ENCODE assay signal across 16 mouse cellular contexts in genomic region chr7:118788481-118788880, GRCm38 (mm10). TPM values are rescaled to one million over a fixed set of nuclear protein-coding genes. Genes with fewer than 3 reads are reported as not detected.
DNase-seq lines count a peak whose midpoint lies in the region; ATAC-seq and TF ChIP-seq lines count a peak whose summit lies in the region.
"Had no signal": no experiment of that assay in that cellular context is flagged by ENCODE, and none has a peak within 500 bp of the region (broad histone marks: within the 10 kb centered on the region; RNA-seq: fewer than 3 reads in every experiment).

No protein-coding gene starts in this region.

- H3K4me1 ChIP-seq in heart, postnatal 0 days (ENCODE audit: control insufficient read depth, insufficient read depth), result no peaks in the 10 kb centered on the region
- H3K4me1 ChIP-seq: forebrain, embryonic 15.5 days; hindbrain, embryonic 15.5 days had no signal

- no peak overlapping the region for H3K27ac ChIP-seq in heart, postnatal 0 days (ENCODE audit: low read depth)
- H3K27ac ChIP-seq: forebrain, embryonic 15.5 days; hindbrain, embryonic 15.5 days had no signal

- H3K9ac ChIP-seq in heart, postnatal 0 days (replicated peaks; ENCODE audit: low read depth, low read length), result no peak overlapping the region
- H3K9ac ChIP-seq: forebrain, embryonic 15.5 days; hindbrain, embryonic 15.5 days had no signal

- ATAC-seq in heart, postnatal 0 days (ENCODE audit: insufficient read depth, low read depth), result 0 out of 2 replicates have a peak, but pooled peaks have one; percentile 24
- ATAC-seq: forebrain, embryonic 15.5 days had no signal

- no peaks in the 10 kb centered on the region for H3K9me3 ChIP-seq in heart, postnatal 0 days (replicated peaks; ENCODE audit: control insufficient read depth, low read length)
- H3K9me3 ChIP-seq: forebrain, embryonic 15.5 days; G1E; hindbrain, embryonic 15.5 days had no signal

- TF ChIP-seq CTCF in heart, postnatal 0 days (IDR thresholded peaks at IDR 0.05; ENCODE audit: low read depth), result no peak

- H3K36me3 ChIP-seq in heart, postnatal 0 days (replicated peaks; ENCODE audit: control insufficient read depth, insufficient read depth, low read length), result peaks cover 20% of the 10 kb centered on the region

- no peak for TF ChIP-seq EP300 in heart, postnatal 0 days (IDR thresholded peaks at IDR 0.05; ENCODE audit: low read depth)

- no peak overlapping the region for H3K4me3 ChIP-seq in heart, postnatal 0 days (ENCODE audit: low read depth, low read length)
- H3K4me3 ChIP-seq: erythroblast, embryonic 14.5 days; forebrain, embryonic 15.5 days; hindbrain, embryonic 15.5 days had no signal

- H3K4me2 ChIP-seq in heart, postnatal 0 days (ENCODE audit: low read depth, low read length), result no peak overlapping the region
- H3K4me2 ChIP-seq: forebrain, embryonic 15.5 days; hindbrain, embryonic 15.5 days had no signal

- WGBS in heart, postnatal 0 days, result 48% methylated on average over 7 of the region's 7 CpGs

- H3K27me3 ChIP-seq in heart, postnatal 0 days (ENCODE audit: control insufficient read depth, insufficient read depth, low read length), result no peaks in the 10 kb centered on the region
- H3K27me3 ChIP-seq: forebrain, embryonic 15.5 days; hindbrain, embryonic 15.5 days had no signal

- intact Hi-C loops in heart, postnatal 36 days (cut with DNase I), result no loop called here

- no peak for DNase-seq in heart, postnatal 0 days (ENCODE audit: low spot score)
- no peak for DNase-seq in heart, postnatal 36 days
- peak; percentile 76 for DNase-seq in ovary, adult 18-20 months (ENCODE audit: low spot score)
- no peak for DNase-seq in ovary, postnatal 10 days (ENCODE audit: low spot score)
- peak; percentile 68 for DNase-seq in adrenal gland, adult 2 months
- DNase-seq in gastrocnemius, adult 18-20 months (ENCODE audit: low spot score), result no peak
- no peak for DNase-seq in left cerebral cortex, adult 18-20 months (ENCODE audit: low spot score in 2 of 2)
- DNase-seq: heart, adult 11 months; kidney, adult 18-20 months; layer of hippocampus, adult 9-11 months; lung, postnatal 36 days; right cerebral cortex, adult 18-20 months had no signal

RNA-seq across cellular contexts. Expression of gene Vps35l, which starts 48.5 kb away (rescaled TPM):
- 43.4 and 63.8 TPM in 2 replicates for total RNA-seq in heart, postnatal 0 days (2014; rRNA removed; ENCODE audit: low replicate concordance)
- polyA plus RNA-seq in heart, postnatal 0 days (2015; fragmentation: Nextera tagmentation; extraction: Ambion mirVana), result 39.7 and 41.0 TPM in 2 replicates
- 10 to 100 TPM; 21.7 to 25.5 TPM for total RNA-seq in heart, postnatal 36 days (2021)
- total RNA-seq in adrenal gland, adult 2 months (2021), result 10 to 100 TPM; 52.2 to 85.3 TPM
- 25.2 and 32.6 TPM in 2 replicates for polyA plus RNA-seq in adrenal gland, adult 2 months (2012; rRNA removed)
- total RNA-seq in gastrocnemius, adult 18-20 months (2021), result 10 to 100 TPM; 20.4 to 20.5 TPM
- 10 to 100 TPM; 50.4 to 61.4 TPM for total RNA-seq in left cerebral cortex, adult 18-20 months (2021)

Comparison
In these comparisons a context has a peak if more than half of its experiments do, and no peak if none do; other contexts are left out.
1. DNase-seq: peak in ovary, adult 18-20 months (single experiment) and adrenal gland, adult 2 months (single experiment); none in heart, postnatal 0 days (single experiment), heart, postnatal 36 days (0 of 2), ovary, postnatal 10 days (single experiment), gastrocnemius, adult 18-20 months (single experiment) and left cerebral cortex, adult 18-20 months (0 of 2).